Mouse (Mus musculus): Measurements from ENCODE around the gene Ctcfl. TPM values are rescaled to one million over a fixed set of nuclear protein-coding genes. Genes with fewer than 3 reads are reported as not detected.

Ctcfl gene
- polyA plus RNA-seq (2017; shearing (Covaris generic)), result not detected

DNA sequence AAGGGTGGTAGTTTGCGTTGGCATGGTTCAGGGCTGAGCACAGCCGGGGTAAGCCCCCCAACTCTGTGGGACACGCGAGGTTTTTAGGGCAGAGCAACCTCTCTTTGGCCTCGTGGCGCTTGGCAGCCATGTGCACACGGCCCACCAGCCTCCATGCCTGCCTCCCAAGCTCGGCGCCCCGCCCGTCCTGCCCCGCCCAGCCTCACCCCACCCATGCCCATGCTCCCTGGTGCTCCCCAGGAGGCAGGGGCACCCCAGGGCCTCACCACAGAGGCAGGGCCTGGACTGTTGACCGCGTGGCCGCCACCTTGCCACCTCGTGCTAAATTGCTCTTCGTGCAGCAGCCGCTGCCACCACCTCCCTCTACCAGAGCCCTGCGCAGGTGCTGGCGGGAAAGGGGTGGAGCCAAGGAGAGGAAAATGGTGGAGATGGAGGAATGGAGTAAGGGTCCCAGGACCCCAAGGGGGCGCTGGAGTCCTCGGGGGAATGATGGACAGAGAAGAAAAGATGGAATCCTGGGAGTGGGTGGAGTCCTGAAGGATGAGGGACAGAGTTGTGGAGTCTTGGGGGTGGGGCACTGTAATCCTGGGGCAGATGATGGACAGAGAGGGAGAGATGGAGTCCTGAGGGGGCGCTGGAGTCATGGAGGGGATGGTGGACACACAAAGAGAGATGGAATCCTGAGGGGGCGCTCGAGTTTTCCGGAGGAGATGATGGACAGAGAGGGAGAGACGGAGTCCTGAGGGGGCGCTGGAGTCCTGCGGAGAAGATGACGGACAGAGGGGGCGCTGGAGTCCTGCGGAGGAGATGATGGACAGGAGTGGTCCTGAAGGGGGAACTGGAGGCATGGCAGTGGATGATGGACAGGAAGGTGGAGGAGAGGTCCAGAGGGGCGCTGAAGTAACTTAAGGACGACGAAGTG, at the start of gene Ctcfl:
Gene Ctcfl (minus strand): TSS at position 503 of the 922 bp plus-strand sequence.

GRCm38 (mm10) chr2:173152436-173153151, 33.3 kb upstream of the Ctcfl start, which contains the start of gene Pck1:
Gene Pck1 (plus strand): TSS chr2:173153048.

Other genes with a start within 250 kb of the Ctcfl start
- 11.6 TPM for gene Bmp7, start 179.2 kb downstream of the Ctcfl start, polyA plus RNA-seq (2017; shearing (Covaris generic))
- 5.6 TPM for gene Spo11, start 141.8 kb downstream of the Ctcfl start, polyA plus RNA-seq (2017; shearing (Covaris generic))
- 60.0 TPM for gene Rae1, start 119.4 kb downstream of the Ctcfl start, polyA plus RNA-seq (2017; shearing (Covaris generic))
- gene Rbm38, start 99.0 kb downstream of the Ctcfl start, polyA plus RNA-seq (2017; shearing (Covaris generic)), result 39.6 TPM
- gene Pck1, start 33.5 kb upstream of the Ctcfl start, polyA plus RNA-seq (2017; shearing (Covaris generic)), result not detected
- gene Zbp1, start 99.4 kb upstream of the Ctcfl start, polyA plus RNA-seq (2017; shearing (Covaris generic)), result 224 TPM
- 3.4 TPM for gene Pmepa1, start 157.0 kb upstream of the Ctcfl start, polyA plus RNA-seq (2017; shearing (Covaris generic))